Mouse (Mus musculus): Measurements from ENCODE around the gene Mup7. TPM values are rescaled to one million over a fixed set of nuclear protein-coding genes. Genes with fewer than 3 reads are reported as not detected.
"Not testable (repeated sequence)": the region's sequence is repeated elsewhere in the genome, so short reads cannot be mapped to it uniquely, and the experiment has no call there.

Gene Mup7
- total RNA-seq (2017) = not detected in 2 replicates

DNA sequence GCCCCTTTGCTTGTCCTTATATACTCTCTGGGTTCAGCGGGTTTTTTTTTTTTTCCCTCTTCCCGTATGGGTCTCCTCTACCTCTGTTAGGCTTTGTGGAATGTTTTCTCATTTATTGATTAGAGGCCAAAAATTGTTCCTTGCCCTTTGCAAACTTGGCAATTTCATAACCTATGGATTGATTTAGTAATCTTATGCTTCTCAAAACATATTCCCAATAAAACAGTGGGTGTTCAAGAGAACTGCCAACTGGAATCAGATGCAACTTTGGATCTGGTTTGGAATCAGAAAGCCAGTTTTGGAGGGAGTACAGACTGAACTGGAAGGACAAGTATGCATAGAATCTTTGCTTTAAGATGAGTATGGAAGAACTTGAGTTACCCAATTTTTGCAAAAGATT, at the start of gene Mup7:
Mup7 (minus strand) TSS at position 101 of the 400 bp plus-strand sequence.
- ATAC-seq (replicated peaks; ENCODE audit: low read depth, poor library complexity, severe bottlenecking) = not testable (repeated sequence)

DNA sequence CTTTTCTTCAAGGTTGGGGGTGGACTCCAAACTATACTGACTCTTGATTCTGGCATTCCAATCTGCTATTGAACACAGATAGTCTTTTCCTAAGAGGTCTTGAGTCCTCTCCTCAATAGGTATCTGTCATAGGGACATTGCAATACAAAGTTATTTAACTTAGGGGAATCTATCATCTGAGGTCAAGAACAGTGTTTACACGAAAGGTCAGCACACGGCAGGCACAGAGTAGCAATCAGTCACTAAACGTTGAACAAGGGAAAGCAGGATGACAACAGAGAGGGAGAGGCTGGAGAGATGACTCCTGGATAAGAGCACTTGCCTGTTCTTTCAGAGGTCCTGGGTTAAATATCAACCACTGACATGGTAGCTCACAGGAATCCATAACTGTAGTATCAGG, 9.6 kb upstream of the Mup7 start:
- ATAC-seq (replicated peaks; ENCODE audit: low read depth, poor library complexity, severe bottlenecking) = not testable (repeated sequence)

DNA sequence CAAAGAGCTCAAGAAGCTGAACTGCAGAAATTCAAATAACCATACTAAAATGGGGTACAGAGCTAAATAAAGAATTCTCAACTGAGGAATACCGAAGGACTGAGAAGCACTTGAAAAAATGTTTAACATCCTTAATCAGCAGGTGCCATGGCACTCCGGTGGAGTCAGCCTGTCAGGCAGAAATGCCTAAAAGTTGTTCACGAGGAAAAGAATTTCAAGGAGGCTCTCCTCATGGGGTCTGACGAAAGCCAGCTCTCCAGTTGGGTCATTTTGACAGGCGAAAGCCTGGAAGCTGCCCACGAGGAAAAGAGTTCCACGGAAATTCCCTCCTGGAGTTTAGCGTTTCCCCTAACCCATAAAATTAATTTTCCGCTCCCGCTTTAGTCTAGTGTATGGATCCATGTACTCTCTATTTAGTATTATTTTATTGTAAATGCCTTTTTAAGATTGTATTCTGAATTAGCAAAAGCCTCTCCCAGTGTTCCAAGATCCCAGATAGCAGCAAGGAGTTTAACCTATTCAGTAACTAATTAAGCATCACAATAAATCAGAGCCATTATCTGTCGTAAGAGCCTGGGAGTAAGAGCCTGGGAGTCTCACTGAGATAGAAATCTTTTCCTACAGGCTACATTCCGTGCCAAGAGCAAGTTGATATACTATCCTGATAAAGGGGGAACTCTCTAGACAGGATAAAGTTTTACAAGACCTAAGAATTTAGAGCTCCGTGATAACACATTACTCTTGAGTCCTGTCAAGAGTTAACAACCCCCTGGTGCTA, 40.8 kb downstream of the Mup7 start:
- ATAC-seq (replicated peaks; ENCODE audit: low read depth, poor library complexity, severe bottlenecking) = not testable (repeated sequence)

DNA sequence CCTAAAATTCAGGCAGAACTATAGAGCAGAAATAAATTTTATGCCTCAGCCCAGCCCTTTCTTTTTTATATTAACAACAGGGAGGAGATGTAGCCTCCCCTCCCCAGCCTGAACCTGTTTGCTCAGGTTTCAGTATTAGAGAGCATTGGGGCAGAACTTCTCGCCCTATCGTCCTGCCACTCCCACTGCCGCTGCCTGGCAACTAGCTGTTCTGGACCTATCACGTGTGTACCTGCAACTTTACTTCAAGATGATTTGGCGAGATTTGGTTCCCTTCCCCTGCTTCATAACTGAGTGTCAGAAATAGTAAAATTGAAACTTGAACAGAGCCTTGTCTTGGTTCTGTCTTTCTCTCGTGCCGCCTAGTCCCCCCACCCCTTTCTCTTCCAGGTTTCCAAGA, 50.1 kb downstream of the Mup7 start:
- not testable (repeated sequence) for ATAC-seq (replicated peaks; ENCODE audit: low read depth, poor library complexity, severe bottlenecking)

Other genes starting within 250 kb of the Mup7 start
- not detected in 2 replicates for gene Slc46a2, start 155.4 kb downstream of the Mup7 start, total RNA-seq (2017)
- gene Mup4, start 109.8 kb downstream of the Mup7 start, total RNA-seq (2017) = not detected in 2 replicates
- gene Mup6, start 106.2 kb downstream of the Mup7 start, total RNA-seq (2017) = not detected in 2 replicates
- not detected in 2 replicates for gene Mup2, start 83.8 kb upstream of the Mup7 start, total RNA-seq (2017)
- gene Mup8, start 152.1 kb upstream of the Mup7 start, total RNA-seq (2017) = not detected in 2 replicates

All from common myeloid progenitor, adult 5-6 weeks (primary cell).